Mouse (Mus musculus) liver, embryonic 14 days (tissue): ENCODE data around the gene Cd5l. TPM values are rescaled to one million over a fixed set of nuclear protein-coding genes. Genes with fewer than 3 reads are reported as not detected.

ENCODE experiments used
- polyA plus RNA-seq: library from polyadenylated mRNA; depleted of rRNA; stranded (reverse); fragments of >200 nt; gene quantifications from 2 replicates; pipeline ENCODE4 v1.2.3, GENCODE M21; 2012; rRNA removed

Gene Cd5l
- 45.7 and 63.2 TPM in 2 replicates for polyA plus RNA-seq

GRCm38 (mm10) chr3:87357581-87357980 lies at the start of gene Cd5l:
Gene Cd5l (plus strand): TSS chr3:87357881.

GRCm38 (mm10) chr3:87376195-87377165 lies 18.8 kb downstream of the Cd5l start, which contains the start of gene Fcrl1:
Gene Fcrl1 (plus strand): TSS chr3:87376387.

Other genes with a start within 250 kb of the Cd5l start
- gene Kirrel, start 183.1 kb upstream of the Cd5l start, polyA plus RNA-seq = 0.85 and 0.89 TPM in 2 replicates
- gene Fcrls, start 94.1 kb upstream of the Cd5l start, polyA plus RNA-seq = 0.37 and 0.43 TPM in 2 replicates
- 0.38 and 0.69 TPM in 2 replicates for gene Fcrl1, start 18.5 kb downstream of the Cd5l start, polyA plus RNA-seq
- gene Fcrl5, start 77.9 kb downstream of the Cd5l start, polyA plus RNA-seq = 0.01 TPM in 1 of 2 replicates, not detected in the other
- gene Etv3, start 167.5 kb downstream of the Cd5l start, polyA plus RNA-seq = 2.6 and 3.0 TPM in 2 replicates